Mouse (Mus musculus) intestine, postnatal 0 days (tissue): Measurements from ENCODE around the gene Ugt1a6a. TPM values are rescaled to one million over a fixed set of nuclear protein-coding genes. Genes with fewer than 3 reads are reported as not detected.

Experiments
- ATAC-seq: fragments of 200-750 bp; cut with Nextera tagmentation; 2 replicates; pipeline ENCODE4 v1.8.0; 2017; ENCODE audit warnings: mild to moderate bottlenecking, moderate TSS enrichment, moderate library complexity
- H3K27ac ChIP-seq: fragments of 300-500 bp; sonication (generic); 2 replicates; pipeline ENCODE4 v1.5.1; 2014; ENCODE audit warnings: mild to moderate bottlenecking, low read depth, low read length, moderate library complexity
- H3K27me3 ChIP-seq: fragments of 300-500 bp; sonication (generic); replicated peaks from 2 replicates; pipeline ENCODE4 v1.6.1; 2014; ENCODE audit warnings: low read length, mixed read lengths; ENCODE audit not compliant: control insufficient read depth, insufficient read depth
- H3K36me3 ChIP-seq: fragments of 300-500 bp; sonication (generic); 2 replicates; pipeline ENCODE4 v1.6.1; 2014; ENCODE audit warnings: mild to moderate bottlenecking, moderate library complexity; ENCODE audit not compliant: control insufficient read depth, insufficient read depth
- H3K4me1 ChIP-seq: fragments of 300-500 bp; sonication (generic); replicated peaks from 2 replicates; pipeline ENCODE4 v1.6.1; 2014; ENCODE audit warnings: antibody characterized with exemption, low read length, mixed read lengths; ENCODE audit not compliant: control insufficient read depth, insufficient read depth
- H3K4me2 ChIP-seq: fragments of 300-500 bp; sonication (generic); replicated peaks from 2 replicates; pipeline ENCODE4 v1.6.1; 2014; ENCODE audit warnings: low read depth, mild to moderate bottlenecking, moderate library complexity
- H3K4me3 ChIP-seq: fragments of 300-500 bp; sonication (generic); 2 replicates; pipeline ENCODE4 v1.5.1; 2014; ENCODE audit warnings: low read depth, low read length
- H3K9ac ChIP-seq: fragments of 300-500 bp; sonication (generic); 2 replicates; pipeline ENCODE4 v1.6.1; 2014; ENCODE audit warnings: mild to moderate bottlenecking, low read depth, low read length
- H3K9me3 ChIP-seq: fragments of 300-500 bp; sonication (generic); 2 replicates; pipeline ENCODE4 v1.6.1; 2016; ENCODE audit warnings: mixed run types; ENCODE audit not compliant: control insufficient read depth
- CTCF ChIP-seq: sonication (generic); IDR thresholded peaks from 2 replicates; pipeline ENCODE4 v1.5.1; 2016; ENCODE audit warnings: low read depth, mild to moderate bottlenecking, control low read depth, antibody characterized with exemption, moderate library complexity
- WGBS: fragments of 180-500 bp; shearing (Covaris S2); extraction: QIAGEN DNeasy Blood & Tissue Kit; methylation state at CpG from one replicate; pipeline ENCODE4 v1.1.7; 2014; 5-methylcytosine and 5-hydroxymethylcytosine counted together
- polyA plus RNA-seq: library from polyadenylated mRNA; unstranded; fragments of >200 nt; fragmentation: Nextera tagmentation; extraction: Ambion mirVana; gene quantifications from 2 replicates; pipeline ENCODE4 v1.2.1, GENCODE M21; 2015

The Ugt1a6a gene
- polyA plus RNA-seq, 1 experiment from 2014 or later = 5.7 TPM

GRCm38 (mm10) chr1:88234646-88235045 lies 100.0 kb downstream of the Ugt1a6a start:
- Histone ChIP-seq H3K9me3 (peaks cover 54% of the 10 kb centered on the region), H3K36me3 (no peaks in the 10 kb centered on the region), H3K4me3 (no peak overlapping the region), H3K9ac (no peak overlapping the region), H3K4me1 (no peaks in the 10 kb centered on the region), H3K27ac (no peak overlapping the region), H3K4me2 (no peak overlapping the region), H3K27me3 (no peaks in the 10 kb centered on the region)
- TF ChIP-seq CTCF = no peak
- ATAC-seq = no peak
- 42% methylated on average over 5 of the region's 5 CpGs for WGBS

DNA sequence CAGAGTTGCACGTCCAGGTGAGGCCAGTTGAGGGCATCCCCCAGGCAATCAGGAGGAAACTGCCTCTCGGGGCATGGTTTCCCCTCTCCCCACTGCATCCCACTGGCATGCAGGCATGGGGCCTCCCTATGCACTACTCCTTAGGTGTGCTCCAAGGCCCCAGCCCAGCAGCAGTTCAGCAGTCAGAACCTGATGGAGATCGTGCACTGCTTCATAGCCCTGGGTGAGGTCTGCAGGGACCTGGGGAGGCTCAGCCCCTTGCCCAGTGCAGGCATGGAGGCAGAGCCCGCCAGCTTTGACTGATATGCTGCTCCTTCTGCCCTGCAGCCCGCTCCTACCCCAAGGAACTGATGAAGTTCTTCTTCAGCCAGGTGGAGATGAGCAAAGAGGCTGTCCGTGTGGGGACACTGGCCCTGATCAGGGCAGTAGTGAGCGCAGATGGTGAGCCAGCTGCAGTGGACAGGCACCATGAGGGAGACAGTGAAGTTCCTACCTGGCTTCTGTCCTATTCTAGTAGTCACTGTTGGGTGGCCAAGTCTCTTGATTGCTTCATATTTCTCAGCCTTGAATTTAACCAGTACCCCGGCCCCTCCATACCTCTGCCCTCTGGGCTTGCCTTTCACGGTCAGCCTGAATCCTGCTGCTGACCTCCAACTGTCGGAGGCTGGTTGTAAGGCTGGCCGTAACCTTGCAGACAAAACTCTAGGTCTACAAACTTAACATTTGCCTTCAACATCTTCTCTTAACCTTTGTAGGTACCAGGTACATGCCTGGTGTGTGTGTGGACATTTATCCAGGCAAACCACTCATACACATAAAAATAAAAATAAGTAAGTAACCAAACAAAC lies 100.7 kb downstream of the Ugt1a6a start:
- no peak for TF ChIP-seq CTCF
- no peak for ATAC-seq
- H3K27me3 ChIP-seq = no peaks in the 10 kb centered on the region
- WGBS = 64% methylated on average over 11 of the region's 11 CpGs
- peaks cover 50% of the 10 kb centered on the region for H3K9me3 ChIP-seq
- no peaks in the 10 kb centered on the region for H3K36me3 ChIP-seq
- no peak overlapping the region for H3K9ac ChIP-seq
- no peak overlapping the region for H3K27ac ChIP-seq
- H3K4me1 ChIP-seq = no peaks in the 10 kb centered on the region
- H3K4me3 ChIP-seq = no peak overlapping the region
- no peak overlapping the region for H3K4me2 ChIP-seq

- Histone ChIP-seq H3K4me2 (no peak overlapping the region), H3K27ac (no peak overlapping the region), H3K4me3 (no peak overlapping the region), H3K9ac (no peak overlapping the region), H3K9me3 (peaks cover 52% of the 10 kb centered on the region), H3K4me1 (no peaks in the 10 kb centered on the region), H3K27me3 (no peaks in the 10 kb centered on the region), H3K36me3 (no peaks in the 10 kb centered on the region)
- no peak for ATAC-seq
- no peak for TF ChIP-seq CTCF
- 60% methylated on average over 4 of the region's 4 CpGs for WGBS
Observed at GRCm38 (mm10) chr1:88235894-88236415, 101.3 kb downstream of the Ugt1a6a start.

DNA sequence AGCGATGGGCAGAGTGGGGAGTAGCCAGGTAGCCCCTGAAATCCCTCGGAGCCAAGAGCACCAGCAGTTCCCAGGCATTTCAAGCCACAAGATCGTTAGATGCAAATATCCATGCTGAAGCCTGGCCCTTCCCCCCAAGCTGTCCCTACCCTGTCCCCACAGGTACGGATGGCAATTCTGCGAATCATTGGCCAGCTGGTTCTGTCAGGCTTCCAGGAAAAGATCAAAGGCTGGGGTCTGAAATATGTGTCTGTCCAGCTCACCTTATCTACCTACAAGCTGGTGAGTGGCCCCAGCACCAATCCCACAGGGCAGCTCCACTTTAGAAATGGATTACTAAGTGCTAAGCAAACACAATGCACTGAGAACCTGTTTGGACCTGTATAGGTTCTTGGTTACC lies 102.7 kb downstream of the Ugt1a6a start:
- no peak overlapping the region for H3K4me2 ChIP-seq
- 75% methylated on average over 5 of the region's 5 CpGs for WGBS
- peak; percentile 8 for ATAC-seq

GRCm38 (mm10) chr1:88238771-88239170 lies 104.2 kb downstream of the Ugt1a6a start:
- WGBS = 77% methylated on average over 6 of the region's 6 CpGs
- H3K4me2 ChIP-seq = no peak overlapping the region
- no peak for TF ChIP-seq CTCF
- no peaks in the 10 kb centered on the region for H3K4me1 ChIP-seq
- H3K9me3 ChIP-seq = peaks cover 41% of the 10 kb centered on the region
- H3K27ac ChIP-seq = no peak overlapping the region
- H3K9ac ChIP-seq = no peak overlapping the region
- H3K27me3 ChIP-seq = no peaks in the 10 kb centered on the region
- no peak for ATAC-seq
- no peak overlapping the region for H3K4me3 ChIP-seq
- H3K36me3 ChIP-seq = no peaks in the 10 kb centered on the region

More for the DNA sequence above, 102.7 kb downstream of the Ugt1a6a start:
- Histone ChIP-seq H3K4me1 (no peaks in the 10 kb centered on the region), H3K4me3 (no peak overlapping the region), H3K27me3 (no peaks in the 10 kb centered on the region), H3K27ac (no peak overlapping the region), H3K36me3 (no peaks in the 10 kb centered on the region), H3K9ac (no peak overlapping the region), H3K9me3 (peaks cover 41% of the 10 kb centered on the region)
- no peak for TF ChIP-seq CTCF

GRCm38 (mm10) chr1:88240072-88240471 lies 105.5 kb downstream of the Ugt1a6a start:
- Histone ChIP-seq H3K9ac (no peak overlapping the region), H3K4me3 (no peak overlapping the region), H3K4me2 (no peak overlapping the region), H3K4me1 (no peaks in the 10 kb centered on the region), H3K36me3 (no peaks in the 10 kb centered on the region), H3K27me3 (no peaks in the 10 kb centered on the region), H3K27ac (no peak overlapping the region), H3K9me3 (peaks cover 34% of the 10 kb centered on the region)
- no peak for ATAC-seq
- no peak for TF ChIP-seq CTCF
- 72% methylated on average over 5 of the region's 5 CpGs for WGBS
